Mouse (Mus musculus) fibroblast of lung, adult 2 months (primary cell): Measurements from ENCODE around the gene Grm5.

Experiments
- DNase-seq: peaks from one replicate; pipeline ENCODE4 v3.0.0-alpha.2; 2011; ENCODE audit warnings: low read depth

Grm5 gene

GRCm38 (mm10) chr7:87583868-87584267, at the start of gene Grm5:
Gene Grm5 (plus strand): TSS chr7:87584168.
- no peak for DNase-seq

GRCm38 (mm10) chr7:87539031-87539430, 44.9 kb upstream of the Grm5 start:
- DNase-seq = no peak

- no peak for DNase-seq
These were observed 18.7 kb upstream of the Grm5 start for GRCm38 (mm10) chr7:87565300-87565699.

- peak; percentile 13 for DNase-seq
These were observed 17.5 kb upstream of the Grm5 start for GRCm38 (mm10) chr7:87566476-87566875.

DNA sequence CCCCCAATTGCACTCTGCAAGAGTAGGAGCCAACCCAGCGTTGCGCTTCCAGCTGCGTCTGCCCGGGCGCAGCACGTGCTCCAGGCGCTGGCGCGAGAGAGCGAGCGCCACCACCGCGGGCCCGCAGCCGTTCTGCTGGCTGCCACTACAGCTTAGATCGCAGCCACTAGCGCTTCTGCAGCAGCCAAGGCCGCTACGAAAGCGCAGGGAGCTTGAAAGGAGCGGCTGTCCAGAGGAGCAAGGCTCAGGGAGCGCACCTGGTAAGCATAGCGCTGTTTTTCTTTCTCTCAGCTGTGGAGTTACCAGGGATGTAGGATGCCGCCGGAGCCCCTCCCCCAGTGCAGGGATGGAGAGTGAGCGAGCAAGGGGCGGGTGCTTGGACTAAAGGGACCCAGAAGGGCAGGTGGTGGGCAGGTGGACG, 323 bp downstream of the Grm5 start:
- no peak for DNase-seq

DNA sequence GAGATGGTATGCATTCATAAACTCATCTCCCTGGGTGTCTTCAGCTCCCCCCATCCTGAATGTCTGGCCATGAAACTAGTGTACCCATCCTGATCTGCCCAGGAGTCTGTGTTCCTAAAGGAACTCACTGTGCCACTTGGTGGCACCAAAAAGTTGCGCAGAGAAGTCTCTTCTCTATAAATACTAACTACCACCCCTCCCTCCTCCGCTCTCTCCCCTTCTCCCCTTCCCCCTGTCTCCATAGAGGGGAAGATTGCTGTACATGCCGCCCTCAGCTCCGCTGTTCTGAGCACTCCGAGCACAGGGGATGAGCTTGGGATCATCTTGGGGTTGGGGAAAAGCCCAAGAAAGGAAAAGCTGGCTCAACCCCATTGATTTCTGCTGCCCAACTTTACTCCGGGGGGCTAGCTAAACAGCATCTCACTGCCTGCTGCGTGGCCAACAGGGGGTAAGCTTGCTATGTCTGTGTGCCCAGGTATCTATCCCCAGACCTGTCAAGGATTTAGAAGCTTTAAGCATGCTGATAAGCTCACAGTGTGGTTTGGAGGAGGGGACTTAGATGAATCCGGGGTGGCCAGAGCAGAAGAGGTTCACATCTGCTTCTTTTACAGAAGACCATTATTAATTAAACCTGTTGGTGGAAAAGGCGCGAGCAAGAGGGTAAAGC, 2.4 kb downstream of the Grm5 start:
- DNase-seq = no peak

GRCm38 (mm10) chr7:87587976-87588375, 4.0 kb downstream of the Grm5 start:
- DNase-seq = no peak

- DNase-seq = no peak
These were observed 42.3 kb downstream of the Grm5 start for GRCm38 (mm10) chr7:87626251-87626650.

- no peak for DNase-seq
These were observed 51.6 kb downstream of the Grm5 start for GRCm38 (mm10) chr7:87635530-87635929.

DNA sequence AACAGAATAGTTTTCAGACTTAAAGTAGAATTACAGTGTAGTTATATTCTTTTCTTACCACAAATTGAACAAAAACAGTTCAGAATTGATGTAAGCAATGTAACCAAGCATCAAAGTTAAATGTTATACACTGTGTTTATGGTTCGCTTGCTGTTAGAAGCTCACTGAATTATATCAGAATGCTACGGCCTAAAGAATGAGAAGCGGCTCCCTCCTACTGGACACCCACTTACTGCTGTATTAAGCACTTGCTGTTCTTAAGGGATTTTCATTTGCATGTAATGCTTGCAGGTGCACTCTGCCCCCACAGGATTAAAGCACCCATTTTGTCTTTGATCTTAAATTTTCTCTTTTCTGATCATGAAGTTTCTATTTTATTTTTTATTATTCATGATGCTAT, 66.6 kb downstream of the Grm5 start:
- DNase-seq = no peak

GRCm38 (mm10) chr7:87661794-87662193, 77.8 kb downstream of the Grm5 start:
- DNase-seq = no peak

GRCm38 (mm10) chr7:87664041-87664440, 80.1 kb downstream of the Grm5 start:
- no peak for DNase-seq

- no peak for DNase-seq
These were observed 132.4 kb downstream of the Grm5 start for GRCm38 (mm10) chr7:87716393-87716792.

DNA sequence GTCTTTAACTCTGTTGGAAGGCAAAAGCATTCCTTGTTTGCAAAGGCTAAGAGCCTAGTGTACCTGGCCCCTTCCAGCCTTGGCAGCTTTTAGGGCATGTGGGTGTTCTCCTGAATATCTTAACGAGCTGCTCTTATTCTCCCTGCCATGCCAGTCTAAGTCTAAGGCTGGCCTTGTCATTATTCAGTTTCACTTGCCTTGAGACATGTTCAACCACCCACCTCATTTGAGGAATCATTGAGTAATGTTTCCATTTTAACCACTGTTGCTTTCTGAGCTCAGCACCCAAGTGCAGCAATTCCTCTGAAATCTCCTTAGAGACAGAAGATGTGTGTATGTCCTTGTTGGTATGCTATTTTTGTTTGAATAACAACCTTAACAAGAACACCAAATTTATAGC, 134.7 kb downstream of the Grm5 start:
- no peak for DNase-seq

GRCm38 (mm10) chr7:87734511-87734910, 150.5 kb downstream of the Grm5 start:
- no peak for DNase-seq

DNA sequence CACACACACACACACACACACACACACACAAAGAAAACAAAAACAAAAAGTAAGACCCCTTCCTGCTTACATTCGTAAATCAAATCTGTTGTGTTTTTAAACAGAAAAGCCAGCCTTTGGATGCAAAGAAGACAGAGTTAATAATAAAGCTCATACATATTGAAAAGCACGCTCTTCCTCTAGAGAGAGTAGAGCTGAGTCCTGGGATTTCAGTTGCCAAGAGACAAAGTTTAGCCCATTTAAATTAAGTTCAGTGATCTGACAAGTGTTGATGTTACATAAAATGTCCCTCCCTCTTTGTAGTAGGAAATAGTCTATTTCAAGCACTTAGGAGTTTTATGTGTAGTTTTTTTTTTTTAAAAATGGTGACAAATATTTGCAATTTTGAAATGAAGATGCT, 178.0 kb downstream of the Grm5 start:
- no peak for DNase-seq

DNA sequence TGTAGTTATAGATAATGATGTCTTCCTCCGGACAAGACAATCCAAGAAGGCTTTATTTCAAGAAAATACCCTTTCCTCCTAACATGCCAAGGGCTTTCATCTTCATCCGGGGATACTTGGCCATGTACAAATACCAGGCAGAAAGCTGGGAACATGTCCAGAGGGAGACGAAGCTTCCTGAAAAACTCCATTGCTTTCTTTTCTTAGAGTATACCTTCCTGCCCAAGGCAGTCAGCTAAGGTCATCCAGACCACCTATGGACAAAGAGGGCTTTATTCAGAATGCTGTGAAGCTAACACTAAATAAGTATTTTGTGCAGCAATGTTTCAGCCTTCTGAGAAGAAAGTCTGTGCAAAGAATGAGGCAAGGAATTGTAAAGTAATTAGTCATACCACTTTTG, 178.4 kb downstream of the Grm5 start:
- DNase-seq = no peak

- DNase-seq = no peak
These were observed 203.6 kb downstream of the Grm5 start for GRCm38 (mm10) chr7:87787560-87787959.

DNA sequence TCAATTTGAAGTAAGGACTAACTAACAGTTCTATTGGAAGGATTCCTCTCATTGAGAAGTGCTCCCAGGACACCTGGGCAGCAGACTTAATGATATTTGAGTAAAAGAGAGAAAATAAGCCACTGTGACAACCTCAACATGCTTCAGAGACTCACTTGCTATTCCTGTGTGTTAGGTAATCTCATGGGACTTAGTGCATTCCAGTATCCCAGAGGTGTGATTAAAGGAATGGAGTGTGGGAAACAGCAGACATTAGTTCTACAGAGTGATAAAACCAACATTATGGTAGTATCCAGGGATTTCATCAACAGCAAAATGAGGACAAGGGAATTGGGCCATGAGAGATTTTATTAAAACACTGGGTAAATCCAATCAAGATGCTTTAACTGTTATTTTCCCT, 205.0 kb downstream of the Grm5 start:
- no peak for DNase-seq

DNA sequence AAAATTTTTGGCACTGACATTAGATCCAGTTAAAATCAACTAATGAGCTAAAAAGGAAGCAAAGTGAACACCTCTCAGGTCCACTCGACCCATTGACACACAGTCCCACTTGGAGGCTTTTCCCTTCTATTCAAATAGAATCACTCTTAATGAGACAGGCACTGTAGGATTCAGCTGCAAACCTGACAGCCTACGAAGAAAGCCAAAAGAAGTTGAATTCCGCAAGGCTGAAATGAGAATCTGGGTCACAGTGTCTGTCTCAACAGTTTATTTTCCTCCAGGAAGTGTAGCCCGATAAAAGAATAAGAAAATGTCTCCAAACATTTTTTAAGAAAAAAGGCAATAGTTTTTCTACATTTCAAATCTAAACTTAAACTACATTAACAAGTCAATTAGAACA, 209.9 kb downstream of the Grm5 start:
- DNase-seq = no peak

- DNase-seq = no peak
These were observed 240.9 kb downstream of the Grm5 start for GRCm38 (mm10) chr7:87824898-87825297.

- DNase-seq = no peak
These were observed 250.7 kb downstream of the Grm5 start for GRCm38 (mm10) chr7:87834669-87835068.

GRCm38 (mm10) chr7:87838579-87838978, 254.6 kb downstream of the Grm5 start:
- DNase-seq = no peak

- no peak for DNase-seq
These were observed 259.5 kb downstream of the Grm5 start for GRCm38 (mm10) chr7:87843496-87843895.

DNA sequence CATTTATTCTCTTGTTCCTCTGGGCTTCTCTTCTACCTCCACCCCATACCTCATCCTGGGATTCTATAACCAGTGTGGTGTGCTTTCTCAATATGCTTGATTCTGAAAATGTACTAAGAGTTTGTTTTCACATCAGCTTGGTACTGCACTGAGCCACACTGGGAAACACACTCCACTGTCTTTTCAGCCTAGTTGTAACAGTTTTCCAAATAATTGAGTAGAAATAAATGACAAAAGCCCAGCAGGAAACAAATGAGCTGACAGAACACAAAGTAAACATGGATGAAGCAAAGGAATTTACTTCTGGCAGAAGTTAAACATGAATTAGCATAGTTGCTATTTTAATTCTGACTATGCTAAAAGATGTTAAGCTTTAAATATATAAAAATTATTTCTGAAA, 262.1 kb downstream of the Grm5 start:
- no peak for DNase-seq
